Mouse (Mus musculus) CH12.LX (cell line): ENCODE data around the gene Frmd8. TPM values are rescaled to one million over a fixed set of nuclear protein-coding genes. Genes with fewer than 3 reads are reported as not detected.

Experiments used
- DNase-seq: peaks from one replicate; pipeline ENCODE4 v3.0.0-alpha.2; 2013; ENCODE audit errors: extremely low read depth
- H3K27ac ChIP-seq: 2 replicates; pipeline ENCODE4 v1.5.1; 2012; ENCODE audit warnings: low read depth, mild to moderate bottlenecking, control low read depth, moderate library complexity; ENCODE audit not compliant: insufficient read depth
- H3K27me3 ChIP-seq: replicated peaks from 2 replicates; pipeline ENCODE3; 2012; ENCODE audit warnings: inconsistent platforms
- H3K36me3 ChIP-seq, 2 experiments: replicated peaks in 1 of 2; 2 replicates each; pipeline versions ENCODE3 to v1.6.1; 2012; ENCODE audit warnings: inconsistent platforms in 1 of 2, low read length in 1 of 2, mild to moderate bottlenecking in 1 of 2, mixed read lengths in 1 of 2, moderate library complexity in 1 of 2; ENCODE audit not compliant: control insufficient read depth in 1 of 2, insufficient read depth in 1 of 2
- H3K4me1 ChIP-seq, 2 experiments: 2 replicates each; pipeline ENCODE4 v1.6.1; 2012; ENCODE audit warnings: inconsistent platforms in 1 of 2, moderate library complexity in 1 of 2; ENCODE audit not compliant: insufficient read depth in 2 of 2, control insufficient read depth in 1 of 2
- H3K4me2 ChIP-seq: 2 replicates; pipeline ENCODE4 v1.6.1; 2012; ENCODE audit warnings: low read depth, mild to moderate bottlenecking, control low read depth; ENCODE audit not compliant: poor library complexity, insufficient read depth, severe bottlenecking
- H3K4me3 ChIP-seq, 3 experiments: fragments of 150-350 bp in 1 of 3; sonication (generic) in 1 of 3; replicated peaks in 1 of 3; 2 replicates each; pipeline versions ENCODE3 to v1.5.1; 2011 to 2012; ENCODE audit warnings: low read depth in 2 of 3, low read length in 2 of 3, mild to moderate bottlenecking in 2 of 3, moderate library complexity in 2 of 3, control low read depth in 1 of 3, improper control_type of control experiment in 1 of 3, inconsistent platforms in 1 of 3, mixed read lengths in 1 of 3; ENCODE audit not compliant: poor library complexity in 1 of 3
- H3K79me2 ChIP-seq: replicated peaks from 2 replicates; pipeline ENCODE4 v1.6.1; 2012; ENCODE audit warnings: mild to moderate bottlenecking, moderate library complexity; ENCODE audit not compliant: control insufficient read depth, poor library complexity, insufficient read depth, severe bottlenecking; ENCODE audit errors: extremely low read depth
- H3K9ac ChIP-seq: 2 replicates; pipeline ENCODE4 v1.6.1; 2012; ENCODE audit warnings: low read depth, mild to moderate bottlenecking, control low read depth, moderate library complexity; ENCODE audit not compliant: insufficient read depth
- H3K9me3 ChIP-seq: replicated peaks from 2 replicates; pipeline ENCODE3; 2012; ENCODE audit warnings: low read length, inconsistent platforms, mixed read lengths
- CHD1 ChIP-seq: IDR thresholded peaks from 2 replicates; pipeline ENCODE4 v1.6.1; 2012; ENCODE audit warnings: low read depth, low read length, improper control_type of control experiment, inconsistent platforms
- CTCF ChIP-seq, 2 experiments: IDR thresholded peaks in 1 of 2; conservative IDR thresholded peaks in 1 of 2; 2 replicates each; pipeline ENCODE4 v1.5.1; 2011 to 2012; ENCODE audit warnings: low read depth in 2 of 2, low read length in 2 of 2, improper control_type of control experiment in 1 of 2, inconsistent platforms in 1 of 2, mild to moderate bottlenecking in 1 of 2, moderate library complexity in 1 of 2
- E2F4 ChIP-seq: IDR thresholded peaks from 2 replicates; pipeline ENCODE4 v1.6.1; 2011; ENCODE audit warnings: low read depth, low read length, improper control_type of control experiment; ENCODE audit not compliant: insufficient replicate concordance
- ELF1 ChIP-seq: IDR thresholded peaks from 2 replicates; pipeline ENCODE4 v1.6.1; 2014; ENCODE audit warnings: low read depth, mild to moderate bottlenecking, inconsistent platforms, low read length, improper control_type of control experiment
- EP300 ChIP-seq: IDR thresholded peaks from 2 replicates; pipeline ENCODE4 v1.6.1; 2011; ENCODE audit warnings: low read length, improper control_type of control experiment
- ETS1 ChIP-seq: conservative IDR thresholded peaks from 2 replicates; pipeline ENCODE4 v1.6.1; 2012; ENCODE audit warnings: low read depth, mild to moderate bottlenecking, inconsistent platforms, low read length, improper control_type of control experiment, moderate library complexity
- GABPA ChIP-seq: IDR thresholded peaks from 2 replicates; pipeline ENCODE4 v1.6.1; 2012; ENCODE audit warnings: low read depth, low read length, improper control_type of control experiment, inconsistent platforms; ENCODE audit not compliant: insufficient replicate concordance
- JUN ChIP-seq: IDR thresholded peaks from 2 replicates; pipeline ENCODE4 v1.6.1; 2011; ENCODE audit warnings: low read depth, mild to moderate bottlenecking, low read length, improper control_type of control experiment, moderate library complexity; ENCODE audit not compliant: insufficient read depth
- JUND ChIP-seq: conservative IDR thresholded peaks from 2 replicates; pipeline ENCODE4 v1.6.1; 2011; ENCODE audit warnings: low read depth, low read length, improper control_type of control experiment
- KAT2A ChIP-seq: IDR thresholded peaks from 2 replicates; pipeline ENCODE4 v1.6.1; 2012; ENCODE audit warnings: low read length, improper control_type of control experiment, inconsistent platforms; ENCODE audit not compliant: insufficient replicate concordance
- MAFK ChIP-seq: IDR thresholded peaks from 2 replicates; pipeline ENCODE4 v1.6.1; 2011; ENCODE audit warnings: low read length, improper control_type of control experiment; ENCODE audit not compliant: insufficient replicate concordance
- MAX ChIP-seq: IDR thresholded peaks from 2 replicates; pipeline ENCODE4 v1.6.1; 2011; ENCODE audit warnings: low read length, improper control_type of control experiment
- MAZ ChIP-seq: IDR thresholded peaks from 2 replicates; pipeline ENCODE4 v1.6.1; 2012; ENCODE audit warnings: low read depth, mild to moderate bottlenecking, inconsistent platforms, low read length, improper control_type of control experiment, moderate library complexity
- MEF2A ChIP-seq: IDR thresholded peaks from 2 replicates; pipeline ENCODE4 v1.6.1; 2014; ENCODE audit warnings: low read depth, mild to moderate bottlenecking, inconsistent platforms, low read length, improper control_type of control experiment, borderline replicate concordance
- MXI1 ChIP-seq: IDR thresholded peaks from 2 replicates; pipeline ENCODE4 v1.6.1; 2011; ENCODE audit warnings: mild to moderate bottlenecking, low read depth, low read length, improper control_type of control experiment
- NELFE ChIP-seq: IDR thresholded peaks from 2 replicates; pipeline ENCODE4 v1.6.1; 2011; ENCODE audit warnings: low read depth, low read length, improper control_type of control experiment
- NRF1 ChIP-seq: IDR thresholded peaks from 2 replicates; pipeline ENCODE4 v1.6.1; 2014; ENCODE audit warnings: low read depth, mild to moderate bottlenecking, inconsistent platforms, low read length, improper control_type of control experiment, moderate library complexity
- PAX5 ChIP-seq: IDR thresholded peaks from 2 replicates; pipeline ENCODE4 v1.6.1; 2012; ENCODE audit warnings: low read length, inconsistent platforms, mixed read lengths
- POLR2A ChIP-seq: IDR thresholded peaks from 2 replicates; pipeline ENCODE4 v1.6.1; 2011; ENCODE audit warnings: low read depth, mild to moderate bottlenecking, improper control_type of control experiment, low read length
- RAD21 ChIP-seq: IDR thresholded peaks from 2 replicates; pipeline ENCODE4 v1.6.1; 2011; ENCODE audit warnings: low read depth, mild to moderate bottlenecking, low read length, improper control_type of control experiment, moderate library complexity
- RCOR1 ChIP-seq: conservative IDR thresholded peaks from 2 replicates; pipeline ENCODE4 v1.6.1; 2012; ENCODE audit warnings: low read depth, mild to moderate bottlenecking, inconsistent platforms, low read length, improper control_type of control experiment
- SIN3A ChIP-seq: IDR thresholded peaks from 2 replicates; pipeline ENCODE4 v1.6.1; 2012; ENCODE audit warnings: low read length, improper control_type of control experiment, inconsistent platforms
- SMC3 ChIP-seq: IDR thresholded peaks from 2 replicates; pipeline ENCODE4 v1.6.1; 2011; ENCODE audit warnings: low read depth, low read length, improper control_type of control experiment
- TCF12 ChIP-seq: IDR thresholded peaks from 2 replicates; pipeline ENCODE4 v1.6.1; 2014; ENCODE audit warnings: low read depth, mild to moderate bottlenecking, inconsistent platforms, low read length, improper control_type of control experiment
- UBTF ChIP-seq: IDR thresholded peaks from 2 replicates; pipeline ENCODE4 v1.6.1; 2012; ENCODE audit warnings: low read depth, mild to moderate bottlenecking, inconsistent platforms, low read length, improper control_type of control experiment, moderate library complexity
- USF1 ChIP-seq: IDR thresholded peaks from 2 replicates; pipeline ENCODE4 v1.6.1; 2014; ENCODE audit warnings: low read depth, mild to moderate bottlenecking, inconsistent platforms, low read length, improper control_type of control experiment
- USF2 ChIP-seq: conservative IDR thresholded peaks from 2 replicates; pipeline ENCODE4 v1.6.1; 2011; ENCODE audit warnings: low read depth, low read length, improper control_type of control experiment
- ZC3H11A ChIP-seq: IDR thresholded peaks from 2 replicates; pipeline ENCODE4 v1.6.1; 2012; ENCODE audit warnings: low read depth, mild to moderate bottlenecking, inconsistent platforms, low read length, improper control_type of control experiment
- ZMIZ1 ChIP-seq: IDR thresholded peaks from 2 replicates; pipeline ENCODE4 v1.6.1; 2012; ENCODE audit warnings: low read depth, mild to moderate bottlenecking, inconsistent platforms, low read length, improper control_type of control experiment
- ZNF384 ChIP-seq: IDR thresholded peaks from 2 replicates; pipeline ENCODE4 v1.6.1; 2012; ENCODE audit warnings: low read depth, low read length, improper control_type of control experiment, inconsistent platforms
- dilution Hi-C: fragments of 300-500 bp; cut with MboI; formaldehyde crosslinking; loops from 2 replicates; pipeline ENCODE4 v1.14.3; 2020; ENCODE audit warnings: low sequenced_read_pairs; ENCODE audit not compliant: extremely low pct_unique_long_range_greater_than_20kb, extremely low pct_ligation_motif_present
- in situ Hi-C: fragments of 300-500 bp; cut with MboI; formaldehyde crosslinking; loops from 3 replicates; pipeline ENCODE4 v1.14.3; 2019; ENCODE audit warnings: low sequenced_read_pairs, low pct_ligation_motif_present, low pct_unique_long_range_greater_than_20kb, mixed read lengths
- polyA plus RNA-seq: library from polyadenylated mRNA; unstranded; fragments of >175 nt; gene quantifications from 2 replicates; pipeline ENCODE4 v1.2.1, GENCODE M21; 2012; ENCODE audit warnings: low read depth; ENCODE audit not compliant: insufficient read length
- total RNA-seq, 2 experiments: library from RNA; depleted of rRNA; stranded (reverse); fragments of 300-350 nt in 1 of 2; fragments of >200 nt in 1 of 2; gene quantifications; 2 replicates each; pipeline ENCODE4 v1.2.3; 2012 to 2014

Gene Frmd8
- total and polyA plus RNA-seq, 3 experiments, result 13.5 to 30.7 (median 25.2) TPM

- H3K9ac ChIP-seq, result no peak overlapping the region
- in situ Hi-C loops (no loop called here), dilution Hi-C loops (no loop called here)
- peaks cover 54% of the 10 kb centered on the region for H3K79me2 ChIP-seq
- no peaks in the 10 kb centered on the region for H3K9me3 ChIP-seq
- H3K36me3 ChIP-seq, result peaks cover 45 to 72% of the 10 kb centered on the region in 2 experiments
- H3K4me3 ChIP-seq, result no peak overlapping the region
- H3K27me3 ChIP-seq, result no peaks in the 10 kb centered on the region
- TF ChIP-seq USF1, result no peak
- no peak for TF ChIP-seq CTCF (conservative IDR thresholded peaks at IDR 0.05 in 1 of 2, IDR thresholded peaks at IDR 0.05 in 1 of 2; ENCODE audit: low read depth in 2 of 2, low read length in 2 of 2)
- TF ChIP-seq GABPA, result no peak
- TF ChIP-seq UBTF, result no peak
- TF ChIP-seq MAFK, result no peak
- TF ChIP-seq MEF2A, result no peak
- no peak for TF ChIP-seq ZC3H11A
- H3K4me1 ChIP-seq, result peaks cover 8 to 22% of the 10 kb centered on the region in 2 experiments; a peak in 3 of 4 replicates
- no peak overlapping the region for H3K4me2 ChIP-seq
- H3K27ac ChIP-seq, result no peak overlapping the region
- no peak for DNase-seq
These were observed 32.2 kb upstream of the Frmd8 start for GRCm38 (mm10) chr19:5907275-5907674.

- Histone ChIP-seq H3K79me2 (no peaks in the 10 kb centered on the region), H3K9me3 (no peaks in the 10 kb centered on the region), H3K9ac (peak within 1 kb of the TSS; percentile 75), H3K27me3 (no peaks in the 10 kb centered on the region), H3K27ac (no peak within 1 kb of the TSS), H3K4me1 (peaks cover 2 to 22% of the 10 kb centered on the region in 2 experiments; a peak in 2 of 4 replicates), H3K4me2 (peak within 1 kb of the TSS; percentile 45), H3K4me3 (peak within 1 kb of the TSS in 2 of 3 experiments; percentile 40 to 49), H3K36me3 (peaks cover 19 to 62% of the 10 kb centered on the region in 2 experiments)
- in situ Hi-C loops, result no loop called here
- dilution Hi-C loops, result no loop called here
- DNase-seq, result peak; percentile 89
- TF ChIP-seq EP300 (no peak), MEF2A (no peak), ZNF384 (no peak), JUND (no peak), TCF12 (peak; percentile 36; the same call in 1 of the 2 replicates), UBTF (no peak), RAD21 (no peak), JUN (no peak), MAX (no peak), ZMIZ1 (peak; percentile 68; the same call in 1 of the 2 replicates), RCOR1 (0 out of 2 replicates have a peak, but pooled peaks have one; percentile 19), ETS1 (no peak), NELFE (peak; percentile 47; the same call in 1 of the 2 replicates), NRF1 (peak; percentile 56), SIN3A (peak; percentile 36; the same call in 1 of the 2 replicates), MXI1 (no peak; the same call in 1 of the 2 replicates), MAFK (no peak), USF1 (no peak), SMC3 (no peak), ELF1 (peak; percentile 51), CHD1 (no peak), ZC3H11A (no peak), USF2 (no peak), E2F4 (0 out of 2 replicates have a peak, but pooled peaks have one; percentile 76), POLR2A (peak; percentile 77), PAX5 (no peak), CTCF (conservative IDR thresholded peaks at IDR 0.05 in 1 of 2, IDR thresholded peaks at IDR 0.05 in 1 of 2; ENCODE audit: low read depth in 2 of 2, low read length in 2 of 2) (no peak), KAT2A (no peak), MAZ (no peak)
These were observed 19.1 kb upstream of the Frmd8 start, which contains the start of gene Tigd3 for GRCm38 (mm10) chr19:5894002-5894678. Tigd3 (minus strand) TSS chr19:5894149.
